Mouse (Mus musculus) CH12.LX (cell line): ENCODE results near the gene Ddr1.

Experiments used
- CTCF ChIP-seq, 2 experiments: IDR thresholded peaks in 1 of 2; conservative IDR thresholded peaks in 1 of 2; 2 replicates each; pipeline ENCODE4 v1.5.1; 2011 to 2012; ENCODE audit warnings: low read depth in 2 of 2, low read length in 2 of 2, improper control_type of control experiment in 1 of 2, inconsistent platforms in 1 of 2, mild to moderate bottlenecking in 1 of 2, moderate library complexity in 1 of 2
- EP300 ChIP-seq: IDR thresholded peaks from 2 replicates; pipeline ENCODE4 v1.6.1; 2011; ENCODE audit warnings: low read length, improper control_type of control experiment
- IRF4 ChIP-seq: IDR thresholded peaks from 2 replicates; pipeline ENCODE4 v1.6.1; 2014; ENCODE audit warnings: low read depth, mild to moderate bottlenecking, inconsistent platforms, low read length, improper control_type of control experiment
- MAFK ChIP-seq: IDR thresholded peaks from 2 replicates; pipeline ENCODE4 v1.6.1; 2011; ENCODE audit warnings: low read length, improper control_type of control experiment; ENCODE audit not compliant: insufficient replicate concordance
- POLR2A ChIP-seq: IDR thresholded peaks from 2 replicates; pipeline ENCODE4 v1.6.1; 2011; ENCODE audit warnings: low read depth, mild to moderate bottlenecking, improper control_type of control experiment, low read length
- TCF12 ChIP-seq: IDR thresholded peaks from 2 replicates; pipeline ENCODE4 v1.6.1; 2014; ENCODE audit warnings: low read depth, mild to moderate bottlenecking, inconsistent platforms, low read length, improper control_type of control experiment
- USF2 ChIP-seq: conservative IDR thresholded peaks from 2 replicates; pipeline ENCODE4 v1.6.1; 2011; ENCODE audit warnings: low read depth, low read length, improper control_type of control experiment
- ZC3H11A ChIP-seq: IDR thresholded peaks from 2 replicates; pipeline ENCODE4 v1.6.1; 2012; ENCODE audit warnings: low read depth, mild to moderate bottlenecking, inconsistent platforms, low read length, improper control_type of control experiment
- ZNF384 ChIP-seq: IDR thresholded peaks from 2 replicates; pipeline ENCODE4 v1.6.1; 2012; ENCODE audit warnings: low read depth, low read length, improper control_type of control experiment, inconsistent platforms

DNA sequence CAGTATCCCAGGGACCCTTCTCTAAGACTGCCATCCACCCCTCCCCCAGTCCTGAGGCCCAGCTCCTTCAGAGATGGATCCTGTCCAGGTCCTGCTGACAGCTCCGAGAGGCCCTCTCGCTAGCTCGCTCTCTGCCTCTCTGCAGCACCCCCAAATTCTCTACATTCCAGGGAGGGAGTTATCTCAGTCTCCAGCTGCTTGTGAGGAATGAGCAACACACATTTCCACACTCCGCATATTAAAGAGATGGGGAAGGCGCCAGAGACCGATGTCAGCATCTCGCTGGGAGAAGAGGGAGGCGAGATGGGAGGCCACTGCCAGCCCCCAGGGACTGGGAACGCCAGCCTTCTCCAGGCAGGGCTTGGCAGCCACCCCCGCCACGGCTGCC, 15.9 kb upstream of the Ddr1 start:
- no peak for TF ChIP-seq MAFK
- no peak for TF ChIP-seq TCF12
- TF ChIP-seq EP300: no peak
- TF ChIP-seq POLR2A: no peak
- TF ChIP-seq IRF4: no peak
- no peak for TF ChIP-seq CTCF (conservative IDR thresholded peaks at IDR 0.05 in 1 of 2, IDR thresholded peaks at IDR 0.05 in 1 of 2; ENCODE audit: low read depth in 2 of 2, low read length in 2 of 2)
- TF ChIP-seq ZC3H11A: no peak
- TF ChIP-seq USF2: no peak
- TF ChIP-seq ZNF384: no peak
